Mouse (Mus musculus): Measurements from ENCODE around the gene Glt1d1. TPM values are rescaled to one million over a fixed set of nuclear protein-coding genes. Genes with fewer than 3 reads are reported as not detected.

Gene Glt1d1
- total and polyA plus RNA-seq, 2 experiments, result 9.7 to 38.2 TPM

- no peak overlapping the region for H3K4me3 ChIP-seq (ENCODE audit: insufficient read depth, low read depth, low read length)
- no peak overlapping the region for H3K9ac ChIP-seq (ENCODE audit: low read depth, low read length)
- no peaks in the 10 kb centered on the region for H3K27me3 ChIP-seq (ENCODE audit: control insufficient read depth, insufficient read depth, low read length)
- H3K27ac ChIP-seq (replicated peaks; ENCODE audit: insufficient read depth, low read depth, low read length), result no peak overlapping the region
- TF ChIP-seq POLR2A (IDR thresholded peaks at IDR 0.05; ENCODE audit: extremely low read depth, insufficient read depth, low read length) (no peak), CTCF (IDR thresholded peaks at IDR 0.05; ENCODE audit: low read depth, low read length) (no peak)
- no peak for DNase-seq (ENCODE audit: extremely low read depth, low read depth, low spot score)
- no peaks in the 10 kb centered on the region for H3K36me3 ChIP-seq (ENCODE audit: control insufficient read depth, insufficient read depth, low read length)
- no peaks in the 10 kb centered on the region for H3K79me2 ChIP-seq (ENCODE audit: control insufficient read depth, insufficient read depth, low read length)
- no peaks in the 10 kb centered on the region for H3K4me1 ChIP-seq (ENCODE audit: control insufficient read depth, insufficient read depth, low read length)
- WGBS, result 82% methylated on average over 4 of the region's 4 CpGs
Observed at GRCm38 (mm10) chr5:127755594-127755993, 123.5 kb downstream of the Glt1d1 start.

- no peak for DNase-seq (ENCODE audit: extremely low read depth, low read depth, low spot score)
- WGBS, result 86% methylated on average over 3 of the region's 3 CpGs
- no peak for TF ChIP-seq POLR2A (IDR thresholded peaks at IDR 0.05; ENCODE audit: extremely low read depth, insufficient read depth, low read length)
- TF ChIP-seq CTCF (IDR thresholded peaks at IDR 0.05; ENCODE audit: low read depth, low read length), result no peak
Observed at GRCm38 (mm10) chr5:127756011-127756410, 123.9 kb downstream of the Glt1d1 start.

DNA sequence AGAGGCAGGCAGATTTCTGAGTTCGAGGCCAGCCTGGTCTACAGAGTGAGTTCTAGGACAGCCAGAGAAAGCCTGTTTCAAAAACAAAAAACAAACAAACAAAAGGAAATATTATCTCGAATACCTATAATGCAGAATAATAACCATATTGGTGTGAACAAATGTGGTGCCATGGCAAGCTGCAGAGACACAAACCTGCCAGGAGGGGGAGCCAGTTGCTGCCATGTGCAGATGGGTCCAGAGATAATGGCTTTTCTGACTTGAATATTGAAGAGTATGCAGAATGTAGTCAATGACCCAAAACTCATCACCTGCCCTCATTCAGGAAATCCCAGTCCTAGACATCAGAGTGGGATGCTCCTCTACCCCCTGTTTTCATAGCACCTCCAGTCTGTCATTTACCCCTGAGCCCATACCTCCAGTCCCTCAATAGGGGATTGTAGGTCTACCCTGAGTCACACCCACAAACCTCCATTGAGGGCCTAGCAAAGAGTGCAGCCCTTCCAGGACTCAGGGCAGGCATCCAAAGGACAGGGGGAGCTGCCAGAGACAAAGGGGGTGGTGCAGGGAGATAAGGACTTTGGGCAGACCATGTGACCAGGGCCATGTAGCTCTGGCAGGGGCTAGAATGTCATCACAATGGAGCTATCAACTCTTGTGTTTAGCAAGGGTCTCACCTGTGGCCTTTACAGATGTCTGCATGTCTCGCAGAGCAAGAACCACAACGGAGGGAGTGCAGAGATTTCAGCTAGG, 124.8 kb downstream of the Glt1d1 start:
- 82% methylated on average over 4 of the region's 4 CpGs for WGBS

More at GRCm38 (mm10) chr5:127756011-127756410, 123.9 kb downstream of the Glt1d1 start:
- Histone ChIP-seq H3K79me2 (ENCODE audit: control insufficient read depth, insufficient read depth, low read length) (no peaks in the 10 kb centered on the region), H3K4me1 (ENCODE audit: control insufficient read depth, insufficient read depth, low read length) (no peaks in the 10 kb centered on the region), H3K27me3 (ENCODE audit: control insufficient read depth, insufficient read depth, low read length) (no peaks in the 10 kb centered on the region), H3K4me3 (ENCODE audit: insufficient read depth, low read depth, low read length) (no peak overlapping the region), H3K36me3 (ENCODE audit: control insufficient read depth, insufficient read depth, low read length) (no peaks in the 10 kb centered on the region), H3K9ac (ENCODE audit: low read depth, low read length) (no peak overlapping the region), H3K27ac (replicated peaks; ENCODE audit: insufficient read depth, low read depth, low read length) (no peak overlapping the region)

DNA sequence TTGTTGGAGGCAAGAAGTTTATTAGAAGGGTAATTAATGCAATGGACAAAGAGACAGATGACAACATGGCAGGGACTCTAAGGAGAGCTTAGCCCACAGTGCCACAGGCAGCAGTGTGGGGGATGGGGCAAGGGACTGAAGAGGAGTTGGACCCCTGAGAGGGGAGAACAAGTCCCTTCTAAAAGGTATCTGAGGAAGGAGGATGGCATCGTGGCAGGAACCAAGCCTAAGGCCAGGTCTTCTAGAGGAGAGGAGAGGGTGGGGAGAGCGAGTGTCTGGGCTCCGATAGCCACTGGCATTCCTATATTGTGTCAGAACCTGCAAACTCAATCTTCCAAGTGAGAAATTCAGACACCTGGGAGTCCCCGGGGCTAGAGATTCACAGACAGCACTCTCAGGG, 126.5 kb downstream of the Glt1d1 start:
- Histone ChIP-seq H3K36me3 (ENCODE audit: control insufficient read depth, insufficient read depth, low read length) (no peaks in the 10 kb centered on the region), H3K79me2 (ENCODE audit: control insufficient read depth, insufficient read depth, low read length) (no peaks in the 10 kb centered on the region), H3K27ac (replicated peaks; ENCODE audit: insufficient read depth, low read depth, low read length) (no peak overlapping the region), H3K27me3 (ENCODE audit: control insufficient read depth, insufficient read depth, low read length) (no peaks in the 10 kb centered on the region), H3K4me3 (ENCODE audit: insufficient read depth, low read depth, low read length) (no peak overlapping the region), H3K4me1 (ENCODE audit: control insufficient read depth, insufficient read depth, low read length) (no peaks in the 10 kb centered on the region), H3K9ac (ENCODE audit: low read depth, low read length) (no peak overlapping the region)
- TF ChIP-seq CTCF (IDR thresholded peaks at IDR 0.05; ENCODE audit: low read depth, low read length) (no peak), POLR2A (IDR thresholded peaks at IDR 0.05; ENCODE audit: extremely low read depth, insufficient read depth, low read length) (no peak)
- DNase-seq (ENCODE audit: extremely low read depth, low read depth, low spot score), result no peak
- 77% methylated on average over 4 of the region's 4 CpGs for WGBS

More for the DNA sequence above, 124.8 kb downstream of the Glt1d1 start:
- Histone ChIP-seq H3K4me3 (ENCODE audit: insufficient read depth, low read depth, low read length) (no peak overlapping the region), H3K79me2 (ENCODE audit: control insufficient read depth, insufficient read depth, low read length) (no peaks in the 10 kb centered on the region), H3K36me3 (ENCODE audit: control insufficient read depth, insufficient read depth, low read length) (no peaks in the 10 kb centered on the region), H3K27me3 (ENCODE audit: control insufficient read depth, insufficient read depth, low read length) (no peaks in the 10 kb centered on the region), H3K9ac (ENCODE audit: low read depth, low read length) (no peak overlapping the region), H3K4me1 (ENCODE audit: control insufficient read depth, insufficient read depth, low read length) (no peaks in the 10 kb centered on the region), H3K27ac (replicated peaks; ENCODE audit: insufficient read depth, low read depth, low read length) (no peak overlapping the region)
- DNase-seq (ENCODE audit: extremely low read depth, low read depth, low spot score), result no peak
- TF ChIP-seq POLR2A (IDR thresholded peaks at IDR 0.05; ENCODE audit: extremely low read depth, insufficient read depth, low read length) (no peak), CTCF (IDR thresholded peaks at IDR 0.05; ENCODE audit: low read depth, low read length) (peak; percentile 55)

Other genes starting within 250 kb of the Glt1d1 start
- 46.7 and 51.9 TPM in 2 replicates for gene Slc15a4, start 635 bp downstream of the Glt1d1 start, total RNA-seq (2014; rRNA removed)
- gene Slc15a4, start 635 bp downstream of the Glt1d1 start, polyA plus RNA-seq (2012; rRNA removed), result 22.4 and 26.8 TPM in 2 replicates

Measured in liver, adult 2 months (tissue).